Mouse (Mus musculus) layer of hippocampus, postnatal 14 days (tissue): ENCODE measurements around the gene Dcun1d3. TPM values are rescaled to one million over a fixed set of nuclear protein-coding genes. Genes with fewer than 3 reads are reported as not detected.

Source experiments
- DNase-seq, 2 experiments: peaks; one replicate each; pipeline ENCODE4 v3.0.0; 2021 to 2022; ENCODE audit warnings: low spot score in 2 of 2, mixed read lengths in 1 of 2
- total RNA-seq, 2 experiments: library from RNA; stranded (reverse); gene quantifications; 2 replicates each; pipeline ENCODE4 v1.2.3; 2021

Gene Dcun1d3
- total RNA-seq, 2 experiments from 2014 or later: 21.0 to 22.3 TPM

DNA sequence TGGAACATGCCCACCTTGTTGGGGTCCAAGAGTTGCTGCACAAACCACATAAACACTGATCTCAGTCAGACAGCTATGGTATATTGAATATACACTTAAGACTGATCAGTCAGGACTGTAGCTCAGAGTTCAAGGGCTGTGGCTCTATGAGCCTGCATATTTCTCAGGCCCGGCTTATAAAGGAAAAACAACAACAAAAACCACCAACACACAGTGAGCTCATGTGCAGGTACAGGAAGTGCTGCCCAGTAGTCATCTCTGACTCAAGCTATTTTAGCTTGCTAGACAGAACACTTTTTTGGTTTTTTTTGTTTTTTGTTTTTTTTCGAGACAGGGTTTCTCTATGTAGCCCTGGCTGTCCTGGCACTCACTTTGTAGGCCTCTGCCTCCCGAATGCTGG lies 87.4 kb downstream of the Dcun1d3 start:
- DNase-seq: no peak

DNA sequence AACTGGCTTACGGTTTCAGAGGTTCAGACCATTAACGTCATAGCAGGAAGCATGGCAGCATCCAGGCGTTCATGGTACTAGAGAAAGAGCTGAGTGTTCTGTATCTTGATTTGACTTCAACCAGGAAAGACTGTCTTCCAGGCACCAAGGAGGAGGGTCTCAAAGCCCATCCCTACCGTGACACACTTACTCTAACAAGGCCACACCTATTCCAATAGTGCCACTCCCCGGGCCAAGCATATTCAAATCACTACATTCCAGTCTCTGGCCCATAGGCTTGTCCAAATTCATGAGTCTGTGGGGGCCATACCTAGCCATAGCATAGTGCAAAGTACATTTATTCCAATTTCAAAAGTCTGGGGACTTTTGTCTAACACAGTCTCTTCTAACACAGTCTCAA lies 88.7 kb downstream of the Dcun1d3 start:
- no peak for DNase-seq

Other genes with a start within 250 kb of the Dcun1d3 start
- not detected for gene Acsm4, start 206.3 kb downstream of the Dcun1d3 start, total RNA-seq
- 10 to 100 TPM; 38.3 to 38.8 TPM for gene Thumpd1, start 175.5 kb downstream of the Dcun1d3 start, total RNA-seq
- not detected for gene Acsm3, start 135.4 kb downstream of the Dcun1d3 start, total RNA-seq
- gene Rexo5, start 102.3 kb downstream of the Dcun1d3 start, total RNA-seq: 1 to 10 TPM; 2.9 to 3.5 TPM
- gene Eri2, start 102.2 kb downstream of the Dcun1d3 start, total RNA-seq: 1 to 10 TPM; 6.1 to 7.7 TPM
- gene Lyrm1, start 437 bp downstream of the Dcun1d3 start, total RNA-seq: 10 to 100 TPM in 1 of 2 experiments, 1 to 10 TPM in 1; 9.7 to 10.3 TPM
- under 1 TPM; 0.38 to 0.62 TPM for gene Dnah3, start 199.0 kb upstream of the Dcun1d3 start, total RNA-seq
- 10 to 100 TPM; 16.3 to 17.0 TPM for gene Tmem159, start 206.1 kb upstream of the Dcun1d3 start, total RNA-seq
- under 1 TPM; 0.21 to 0.41 TPM for gene Zp2, start 249.0 kb upstream of the Dcun1d3 start, total RNA-seq